Mouse (Mus musculus): ENCODE data around the gene Magi1.
A peak's percentile ranks its signal among the peaks of the same experiment; 100 is the strongest.

The Magi1 gene

DNA sequence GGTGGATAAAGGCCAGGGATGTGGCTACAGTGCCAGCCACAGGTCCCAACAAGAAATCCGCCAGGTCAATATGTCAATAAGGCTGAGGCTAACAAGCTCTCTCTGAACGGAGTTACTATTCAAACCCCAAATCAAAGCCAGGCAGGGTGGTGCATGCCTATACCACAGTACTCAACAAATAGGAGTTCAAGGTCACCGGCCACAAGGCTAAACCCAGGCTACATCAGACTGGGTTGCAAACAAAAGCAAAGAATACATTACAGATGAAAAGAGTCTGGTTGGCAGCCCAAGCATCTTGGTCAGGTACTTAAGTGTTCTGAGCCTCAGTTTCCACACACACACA lies 25.9 kb downstream of the Magi1 start:
- DNase-seq (ENCODE audit: low spot score in 2 of 2): no peak

GRCm38 (mm10) chr6:94256982-94257830 lies 26.5 kb downstream of the Magi1 start:
- no peak for DNase-seq (ENCODE audit: low spot score in 2 of 2)

DNA sequence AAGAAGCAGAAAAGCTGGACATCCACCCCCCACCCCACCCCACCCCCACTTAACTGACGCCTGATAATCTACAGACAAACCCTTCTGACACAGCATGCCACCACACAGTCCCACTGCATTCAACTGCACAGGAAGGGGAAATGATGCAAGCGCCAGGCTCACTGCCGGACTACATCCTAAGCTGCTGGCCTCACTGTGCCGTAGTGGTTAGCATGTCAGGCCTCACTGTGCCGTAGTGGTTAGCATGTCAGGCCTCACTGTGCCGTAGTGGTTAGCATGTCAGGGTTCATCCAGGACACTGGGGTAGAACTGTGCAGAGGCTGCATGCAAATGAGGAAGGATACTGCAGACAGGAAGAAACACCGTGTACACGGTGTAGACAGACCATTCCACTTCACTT lies 29.8 kb downstream of the Magi1 start:
- no peak for DNase-seq (ENCODE audit: low spot score in 2 of 2)

- DNase-seq (ENCODE audit: low spot score in 2 of 2): no peak
These were observed 32.3 kb downstream of the Magi1 start for GRCm38 (mm10) chr6:94251358-94251945.

- no peak for DNase-seq (ENCODE audit: low spot score in 2 of 2)
These were observed 34.4 kb downstream of the Magi1 start for GRCm38 (mm10) chr6:94249286-94249790.

DNA sequence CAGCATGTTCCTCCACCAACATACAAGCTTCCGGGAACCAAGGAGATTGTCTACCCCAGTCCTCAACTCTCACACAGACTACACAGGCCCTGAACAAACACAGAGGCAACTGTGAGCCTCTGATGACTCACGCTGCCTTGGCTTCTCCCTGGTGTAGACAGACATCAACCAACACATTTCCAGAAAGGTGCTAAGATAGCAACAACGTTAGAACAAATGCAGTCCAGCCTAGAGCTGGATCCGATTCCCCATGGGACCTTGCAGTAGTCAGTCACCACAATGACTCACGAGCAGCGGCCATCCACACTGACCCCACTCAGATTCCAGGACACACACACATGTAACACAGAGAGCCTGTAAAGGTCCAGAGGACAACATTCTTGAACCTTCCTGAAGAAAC lies 42.5 kb downstream of the Magi1 start:
- peak; percentile 46 to 52 for DNase-seq (ENCODE audit: low spot score in 2 of 2)

DNA sequence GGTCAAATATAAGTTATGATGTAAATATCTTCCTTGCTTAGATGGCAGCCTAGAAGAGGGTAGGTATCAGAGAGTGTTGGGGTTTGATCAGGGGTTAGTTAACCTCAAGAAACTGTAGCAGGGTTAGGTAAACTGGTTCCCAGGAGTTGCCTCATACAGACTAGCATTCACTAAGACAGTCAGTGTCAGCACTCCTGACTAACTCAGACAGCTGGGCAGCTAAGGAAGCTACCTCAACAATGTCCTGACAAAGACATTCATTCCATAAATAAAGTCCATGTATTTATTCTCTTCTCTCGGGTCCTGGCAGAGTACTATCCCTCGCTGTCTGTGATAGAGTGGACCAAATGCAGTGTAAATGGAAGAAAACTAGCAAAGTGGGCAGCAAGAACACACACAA lies 45.1 kb downstream of the Magi1 start:
- DNase-seq (ENCODE audit: low spot score in 2 of 2): no peak

- no peak for DNase-seq (ENCODE audit: low spot score in 2 of 2)
These were observed 46.8 kb downstream of the Magi1 start for GRCm38 (mm10) chr6:94236899-94237298.

GRCm38 (mm10) chr6:94232243-94232785 lies 51.4 kb downstream of the Magi1 start:
- DNase-seq (ENCODE audit: low spot score in 2 of 2): no peak

DNA sequence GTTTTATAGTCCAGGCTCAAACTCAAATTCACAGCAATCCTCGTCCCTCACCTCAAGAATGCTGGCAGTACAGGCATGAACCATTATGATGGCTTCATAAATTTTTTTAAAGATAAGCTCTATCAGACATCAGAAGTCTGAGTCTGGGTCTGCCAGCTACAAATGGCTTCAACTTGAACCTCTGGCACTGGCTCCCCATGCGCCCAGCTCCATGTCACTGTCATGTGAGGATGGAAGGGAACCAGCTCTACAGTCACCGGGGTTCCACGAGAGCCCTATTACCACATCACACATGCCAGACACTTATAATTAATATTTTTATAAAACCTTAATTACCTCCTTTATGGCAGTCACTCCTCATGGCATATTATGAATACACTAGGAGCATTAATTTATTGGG lies 51.9 kb downstream of the Magi1 start:
- no peak for DNase-seq (ENCODE audit: low spot score in 2 of 2)

DNA sequence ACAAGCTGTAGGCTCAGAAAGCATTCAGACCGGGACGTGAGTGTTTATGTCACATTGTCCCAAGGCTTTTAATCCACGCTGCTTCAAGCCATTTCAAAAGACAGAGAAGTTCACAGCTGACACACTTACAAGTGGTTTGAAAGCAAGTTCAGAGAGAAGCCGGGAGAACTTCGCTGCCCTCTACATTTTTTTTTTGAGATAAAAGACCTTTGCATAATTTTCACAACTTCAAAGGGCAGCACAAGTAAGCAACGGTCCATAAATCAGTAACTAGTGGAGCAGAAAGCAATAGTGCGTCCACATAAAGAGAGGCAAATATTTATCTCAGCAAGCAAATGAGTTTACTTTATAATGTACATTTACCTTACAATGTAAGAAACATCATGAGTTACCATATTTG lies 52.4 kb downstream of the Magi1 start:
- no peak for DNase-seq (ENCODE audit: low spot score in 2 of 2)

- DNase-seq (ENCODE audit: low spot score in 2 of 2): no peak
These were observed 52.8 kb downstream of the Magi1 start for GRCm38 (mm10) chr6:94230918-94231317.

DNA sequence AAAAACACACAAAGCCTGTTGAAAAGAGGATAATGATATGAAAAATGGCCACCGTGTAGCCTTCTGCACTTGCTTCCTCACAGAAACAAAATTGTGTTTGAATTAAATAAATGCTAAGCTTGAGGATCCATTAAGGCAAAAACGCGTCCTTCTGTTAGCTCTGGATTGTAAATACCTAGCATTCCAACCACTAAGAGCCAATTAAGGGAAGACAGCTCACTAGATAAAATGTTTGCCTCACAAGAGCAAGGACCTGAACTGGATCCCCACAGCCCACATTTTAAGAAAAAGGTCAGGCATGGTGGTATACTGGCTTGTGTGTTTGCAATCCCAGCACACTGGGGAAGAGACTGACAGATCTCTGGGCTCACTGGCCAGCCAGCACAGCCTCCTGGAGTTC lies 53.6 kb downstream of the Magi1 start:
- no peak for DNase-seq (ENCODE audit: low spot score in 2 of 2)

DNA sequence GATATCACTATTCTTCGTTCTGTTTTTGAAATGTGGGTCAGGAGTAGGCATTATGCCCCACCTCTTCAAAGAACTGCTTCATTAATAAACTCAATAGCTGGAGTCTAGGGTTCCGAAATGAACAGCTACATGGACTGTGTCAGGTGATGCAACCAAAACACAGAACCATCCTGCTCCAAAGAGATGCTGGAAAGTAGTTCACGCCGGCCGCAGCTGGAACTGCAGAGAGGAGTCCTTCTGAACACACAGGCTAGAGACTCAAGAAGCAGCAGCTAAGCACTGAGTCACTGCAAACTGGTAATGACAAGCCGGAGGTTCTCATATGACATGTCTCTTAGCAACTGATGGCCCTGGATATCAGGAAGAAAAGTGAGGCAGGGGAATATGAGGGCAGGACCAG lies 57.5 kb downstream of the Magi1 start:
- peak; percentile 33 to 48 for DNase-seq (ENCODE audit: low spot score in 2 of 2)

- DNase-seq (ENCODE audit: low spot score in 2 of 2): peak in 1 of 2 experiments; percentile 78
These were observed 57.9 kb downstream of the Magi1 start for GRCm38 (mm10) chr6:94225832-94226231.

DNA sequence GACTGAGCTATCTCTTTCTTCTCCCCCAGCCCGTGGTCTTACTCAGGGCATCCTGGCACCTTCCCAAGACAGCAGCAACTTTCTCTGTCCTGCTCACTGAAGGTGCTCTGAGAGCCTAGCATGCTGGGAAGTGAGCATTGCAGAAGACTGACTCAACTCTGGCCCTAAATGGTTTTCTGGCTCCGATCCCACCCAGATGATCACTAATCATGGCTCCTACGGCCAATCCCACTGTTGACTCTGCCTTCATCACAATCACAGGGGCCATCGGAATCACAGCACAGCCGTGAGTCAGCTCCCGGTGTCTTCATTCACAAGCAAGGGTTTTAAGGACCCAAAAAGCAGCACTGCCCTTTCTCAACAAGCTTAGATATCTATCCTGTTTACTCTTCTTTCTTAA lies 58.6 kb downstream of the Magi1 start:
- no peak for DNase-seq (ENCODE audit: low spot score in 2 of 2)

GRCm38 (mm10) chr6:94222253-94222652 lies 61.5 kb downstream of the Magi1 start:
- DNase-seq (ENCODE audit: low spot score in 2 of 2): no peak

GRCm38 (mm10) chr6:94221750-94222149 lies 62.0 kb downstream of the Magi1 start:
- no peak for DNase-seq (ENCODE audit: low spot score in 2 of 2)

GRCm38 (mm10) chr6:94218076-94218475 lies 65.6 kb downstream of the Magi1 start:
- no peak for DNase-seq (ENCODE audit: low spot score in 2 of 2)

DNA sequence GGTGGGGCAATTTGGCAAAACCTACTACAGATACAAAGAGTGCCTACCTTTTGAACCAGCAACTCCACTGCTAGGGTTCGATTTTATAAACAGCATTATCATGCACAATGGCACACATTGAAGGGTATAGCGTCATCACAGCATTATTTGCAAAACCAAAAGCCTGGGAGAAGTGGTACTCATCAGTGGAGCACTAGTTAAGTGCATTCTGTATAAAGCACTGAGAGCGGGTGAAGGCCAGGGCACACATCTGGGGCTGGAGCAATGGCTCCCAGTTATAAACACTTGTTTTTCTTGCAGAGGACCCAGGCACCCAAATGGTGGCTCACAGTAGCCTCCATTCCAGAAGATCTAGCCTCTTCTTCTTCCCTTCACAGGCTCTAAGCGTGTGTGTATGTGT lies 67.9 kb downstream of the Magi1 start:
- DNase-seq (ENCODE audit: low spot score in 2 of 2): no peak

GRCm38 (mm10) chr6:94214895-94215538 lies 68.7 kb downstream of the Magi1 start:
- no peak for DNase-seq (ENCODE audit: low spot score in 2 of 2)

DNA sequence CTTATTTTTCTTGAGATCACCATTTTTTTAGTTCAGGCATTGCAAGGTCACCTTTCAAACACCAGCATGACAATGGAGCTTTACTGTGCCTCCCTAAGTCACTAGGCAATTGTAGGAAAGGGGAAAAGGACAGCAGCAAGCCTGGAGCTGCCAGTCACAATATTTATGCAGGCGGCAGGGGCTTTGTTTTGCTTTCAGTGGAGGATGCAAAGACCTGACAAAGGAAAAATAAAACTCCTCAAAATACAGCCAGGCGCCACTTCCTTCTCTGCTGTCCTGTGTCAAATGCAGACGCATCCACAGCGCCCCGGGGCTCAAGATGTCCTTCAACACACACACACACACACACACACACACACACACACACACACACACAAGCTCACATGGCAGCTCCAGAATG lies 77.8 kb downstream of the Magi1 start:
- no peak for DNase-seq (ENCODE audit: low spot score in 2 of 2)

All from frontal cortex, postnatal 36 days (tissue).